Mouse (Mus musculus) myocyte (in vitro differentiated cells): Measurements from ENCODE around the gene Atxn2. TPM values are rescaled to one million over a fixed set of nuclear protein-coding genes. Genes with fewer than 3 reads are reported as not detected.

Source experiments
- H3K27me3 ChIP-seq: one replicate; pipeline ENCODE4 v1.6.1; 2011; ENCODE audit not compliant: control insufficient read depth, insufficient read depth, insufficient read length
- H3K36me3 ChIP-seq: one replicate; pipeline ENCODE4 v1.6.1; 2011; ENCODE audit not compliant: control insufficient read depth, insufficient read depth
- H3K4me2 ChIP-seq: one replicate; pipeline ENCODE4 v1.6.1; 2011; ENCODE audit warnings: low read depth, control low read depth
- H3K4me3 ChIP-seq: one replicate; pipeline ENCODE4 v1.5.1; 2011; ENCODE audit warnings: mild to moderate bottlenecking, control low read depth, moderate library complexity
- H3K79me2 ChIP-seq: one replicate; pipeline ENCODE4 v1.6.1; 2011; ENCODE audit not compliant: control insufficient read depth, insufficient read depth
- H3ac ChIP-seq: one replicate; pipeline ENCODE4 v1.6.1; 2011; ENCODE audit not compliant: control insufficient read depth, insufficient read length
- CEBPB ChIP-seq: IDR thresholded peaks from 2 replicates; pipeline ENCODE4 v1.6.1; 2011; ENCODE audit warnings: mild to moderate bottlenecking, moderate library complexity; ENCODE audit not compliant: poor library complexity, insufficient read depth, severe bottlenecking
- E2F4 ChIP-seq: IDR thresholded peaks from one replicate; pipeline ENCODE4 v1.6.1; 2011; ENCODE audit warnings: mild to moderate bottlenecking, control low read depth, moderate library complexity; ENCODE audit not compliant: insufficient read depth
- MAX ChIP-seq: IDR thresholded peaks from one replicate; pipeline ENCODE4 v1.6.1; 2011; ENCODE audit warnings: low read depth, mild to moderate bottlenecking, control low read depth
- MYOD1 ChIP-seq, 3 experiments: IDR thresholded peaks; one replicate each; pipeline ENCODE4 v1.6.1; 2011; ENCODE audit warnings: control low read depth in 2 of 3, low read depth in 2 of 3, mild to moderate bottlenecking in 2 of 3, moderate library complexity in 1 of 3; ENCODE audit not compliant: insufficient read length in 2 of 3, control insufficient read depth in 1 of 3
- MYOG ChIP-seq, 3 experiments: IDR thresholded peaks; one replicate each; pipeline ENCODE4 v1.6.1; 2011; ENCODE audit warnings: control low read depth in 2 of 3, low read depth in 2 of 3, mild to moderate bottlenecking in 2 of 3; ENCODE audit not compliant: insufficient read length in 2 of 3, control insufficient read depth in 1 of 3, insufficient read depth in 1 of 3
- POLR2A ChIP-seq: IDR thresholded peaks from one replicate; pipeline ENCODE4 v1.6.1; 2011; ENCODE audit warnings: low read depth, mild to moderate bottlenecking, control low read depth, moderate library complexity; ENCODE audit not compliant: insufficient read length
- POLR2AphosphoS2 ChIP-seq: IDR thresholded peaks from one replicate; pipeline ENCODE4 v1.6.1; 2011; ENCODE audit warnings: low read depth, control low read depth; ENCODE audit not compliant: insufficient read length
- REST ChIP-seq: IDR thresholded peaks from one replicate; pipeline ENCODE4 v1.6.1; 2011; ENCODE audit warnings: mild to moderate bottlenecking, control low read depth, moderate library complexity; ENCODE audit not compliant: insufficient read depth, insufficient read length
- SRF ChIP-seq: IDR thresholded peaks from one replicate; pipeline ENCODE4 v1.6.1; 2011; ENCODE audit warnings: low read depth; ENCODE audit not compliant: control insufficient read depth, insufficient read length
- TCF12 ChIP-seq: IDR thresholded peaks from one replicate; pipeline ENCODE4 v1.6.1; 2011; ENCODE audit warnings: mild to moderate bottlenecking, control low read depth; ENCODE audit not compliant: poor library complexity, insufficient read depth, severe bottlenecking
- TCF3 ChIP-seq: IDR thresholded peaks from one replicate; pipeline ENCODE4 v1.6.1; 2011; ENCODE audit warnings: low read depth, control low read depth; ENCODE audit not compliant: insufficient read length
- USF1 ChIP-seq: IDR thresholded peaks from one replicate; pipeline ENCODE4 v1.6.1; 2011; ENCODE audit warnings: low read depth, mild to moderate bottlenecking, control low read depth, moderate library complexity
- polyA plus RNA-seq: library from polyadenylated mRNA; unstranded; fragments of >200 nt; fragmentation: generic; extraction: Trizol; gene quantifications from one replicate; pipeline ENCODE4 v1.2.1, GENCODE M21; 2012; ENCODE audit warnings: missing spikeins

Atxn2 gene
- polyA plus RNA-seq, 1 experiment: 95.3 TPM

DNA sequence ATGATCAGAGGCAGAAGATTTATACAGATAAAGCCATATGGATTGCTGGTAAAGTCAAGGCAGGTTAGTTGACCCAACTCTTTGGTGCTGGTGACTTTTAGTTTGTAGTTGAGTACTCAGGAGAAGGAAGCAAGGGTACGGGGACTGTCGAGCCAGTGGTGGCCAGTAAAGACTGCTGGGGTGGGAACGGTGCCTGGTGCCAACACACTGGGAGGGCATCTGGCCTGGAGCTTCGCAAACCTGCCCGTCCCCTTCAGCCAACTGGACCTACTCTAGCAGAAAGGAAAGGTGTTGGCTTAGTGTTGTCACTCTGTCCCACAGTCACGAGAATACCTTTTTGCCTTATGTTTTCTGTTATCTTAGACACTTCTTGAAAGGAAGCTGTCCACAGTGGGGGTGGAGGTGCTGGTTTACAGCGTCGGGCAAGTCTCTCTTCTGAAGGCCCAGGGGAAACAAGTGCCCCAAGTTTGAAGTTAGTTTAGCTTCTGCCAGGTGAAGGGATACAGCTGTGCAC, 104.8 kb downstream of the Atxn2 start:
- peaks cover 69% of the 10 kb centered on the region for H3K36me3 ChIP-seq
- no peak overlapping the region for H3K4me2 ChIP-seq
- H3K4me3 ChIP-seq: no peak overlapping the region
- no peaks in the 10 kb centered on the region for H3K27me3 ChIP-seq
- H3K79me2 ChIP-seq: peaks cover 7% of the 10 kb centered on the region
- no peak overlapping the region for H3ac ChIP-seq
- no peak for TF ChIP-seq E2F4
- no peak for TF ChIP-seq TCF3
- no peak for TF ChIP-seq USF1
- TF ChIP-seq REST: no peak
- peak; percentile 40 for TF ChIP-seq POLR2A
- no peak for TF ChIP-seq MYOG (IDR thresholded peaks at IDR 0.05; ENCODE audit: control insufficient read depth in 1 of 3, insufficient read depth in 1 of 3, insufficient read length in 2 of 3, low read depth in 2 of 3)
- TF ChIP-seq MYOD1 (IDR thresholded peaks at IDR 0.05; ENCODE audit: control insufficient read depth in 1 of 3, insufficient read length in 2 of 3, low read depth in 2 of 3): no peak
- TF ChIP-seq SRF: no peak
- TF ChIP-seq POLR2AphosphoS2: peak; percentile 89

- Histone ChIP-seq H3K27me3 (no peaks in the 10 kb centered on the region), H3K4me2 (no peak overlapping the region), H3K79me2 (peaks cover 11% of the 10 kb centered on the region), H3ac (no peak overlapping the region), H3K36me3 (peaks cover 73% of the 10 kb centered on the region), H3K4me3 (no peak overlapping the region)
- TF ChIP-seq POLR2A (peak; percentile 12), USF1 (no peak), POLR2AphosphoS2 (peak; percentile 12)
Observed at GRCm38 (mm10) chr5:121816611-121817010, 105.5 kb downstream of the Atxn2 start.

- TF ChIP-seq POLR2A (peak; percentile 30), POLR2AphosphoS2 (peak; percentile 44), E2F4 (no peak)
- Histone ChIP-seq H3K4me3 (no peak overlapping the region), H3ac (no peak overlapping the region), H3K4me2 (no peak overlapping the region), H3K27me3 (no peaks in the 10 kb centered on the region), H3K79me2 (peaks cover 21% of the 10 kb centered on the region), H3K36me3 (peaks cover 65% of the 10 kb centered on the region)
Observed at GRCm38 (mm10) chr5:121817551-121817950, 106.4 kb downstream of the Atxn2 start.

DNA sequence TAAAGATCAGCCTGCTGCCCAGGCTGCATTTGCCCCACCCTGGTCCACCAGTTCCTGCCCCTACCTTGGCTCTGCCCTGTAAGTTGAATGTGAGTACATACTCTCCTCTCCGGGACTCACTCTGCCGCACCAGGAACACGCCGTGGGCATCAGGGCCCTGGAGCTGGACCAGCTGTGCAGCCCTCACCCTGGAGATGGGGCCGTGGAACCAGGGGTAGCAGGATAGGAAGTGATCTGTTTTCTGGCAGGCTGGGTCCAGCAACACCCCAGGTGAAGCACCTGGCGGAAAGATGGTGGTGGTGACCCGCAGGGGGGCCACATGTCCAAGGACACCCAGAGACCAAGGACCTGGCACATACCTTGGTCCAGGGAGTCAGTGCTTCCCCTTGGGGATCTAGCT, 107.3 kb downstream of the Atxn2 start:
- Histone ChIP-seq H3ac (no peak overlapping the region), H3K4me2 (no peak overlapping the region)
- TF ChIP-seq POLR2A (peak; percentile 29), POLR2AphosphoS2 (no peak), TCF3 (no peak), USF1 (no peak), REST (no peak), CEBPB (no peak), MYOD1 (IDR thresholded peaks at IDR 0.05; ENCODE audit: control insufficient read depth in 1 of 3, insufficient read length in 2 of 3, low read depth in 2 of 3) (no peak)

GRCm38 (mm10) chr5:121818862-121819261, 107.7 kb downstream of the Atxn2 start:
- Histone ChIP-seq H3K4me2 (no peak overlapping the region), H3K36me3 (peaks cover 54% of the 10 kb centered on the region), H3K79me2 (peaks cover 34% of the 10 kb centered on the region), H3ac (no peak overlapping the region), H3K27me3 (no peaks in the 10 kb centered on the region), H3K4me3 (no peak overlapping the region)
- TF ChIP-seq REST: no peak
- no peak for TF ChIP-seq MAX
- no peak for TF ChIP-seq POLR2A
- no peak for TF ChIP-seq E2F4
- no peak for TF ChIP-seq SRF
- no peak for TF ChIP-seq TCF12
- TF ChIP-seq POLR2AphosphoS2: no peak
- no peak for TF ChIP-seq USF1
- no peak for TF ChIP-seq MYOG (IDR thresholded peaks at IDR 0.05; ENCODE audit: control insufficient read depth in 1 of 3, insufficient read depth in 1 of 3, insufficient read length in 2 of 3, low read depth in 2 of 3)
- no peak for TF ChIP-seq CEBPB
- TF ChIP-seq TCF3: no peak
- TF ChIP-seq MYOD1 (IDR thresholded peaks at IDR 0.05; ENCODE audit: control insufficient read depth in 1 of 3, insufficient read length in 2 of 3, low read depth in 2 of 3): no peak

More for the DNA sequence above, 107.3 kb downstream of the Atxn2 start:
- peaks cover 59% of the 10 kb centered on the region for H3K36me3 ChIP-seq
- H3K4me3 ChIP-seq: no peak overlapping the region
- peaks cover 29% of the 10 kb centered on the region for H3K79me2 ChIP-seq
- no peaks in the 10 kb centered on the region for H3K27me3 ChIP-seq

DNA sequence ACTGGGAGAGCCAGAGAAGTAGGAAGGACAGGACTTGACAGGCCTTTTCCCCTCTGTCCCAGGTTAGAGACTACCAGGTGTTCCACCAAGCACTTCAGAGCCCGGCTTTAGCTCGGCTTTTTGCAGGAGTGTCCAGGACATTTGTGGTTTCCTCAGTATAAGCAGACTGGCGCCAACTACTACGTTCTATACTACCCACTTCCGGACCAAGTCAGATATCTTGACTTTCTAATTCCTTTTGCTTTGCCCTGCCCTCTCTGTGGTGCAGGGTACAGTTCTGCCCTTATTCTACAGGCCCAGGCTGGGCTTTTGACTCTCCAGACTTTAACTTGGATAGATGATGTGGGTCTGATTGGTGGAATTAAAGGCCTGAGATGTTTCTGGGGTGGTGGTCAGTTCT, 108.4 kb downstream of the Atxn2 start:
- TF ChIP-seq MAX: no peak
- TF ChIP-seq REST: no peak
- TF ChIP-seq TCF3: no peak
- no peak for TF ChIP-seq USF1
- TF ChIP-seq MYOD1 (IDR thresholded peaks at IDR 0.05; ENCODE audit: control insufficient read depth in 1 of 3, insufficient read length in 2 of 3, low read depth in 2 of 3): no peak
- no peak for TF ChIP-seq SRF
- TF ChIP-seq MYOG (IDR thresholded peaks at IDR 0.05; ENCODE audit: control insufficient read depth in 1 of 3, insufficient read depth in 1 of 3, insufficient read length in 2 of 3, low read depth in 2 of 3): no peak
- Histone ChIP-seq H3ac (no peak overlapping the region), H3K4me2 (no peak overlapping the region), H3K4me3 (no peak overlapping the region), H3K36me3 (peaks cover 49% of the 10 kb centered on the region), H3K79me2 (peaks cover 41% of the 10 kb centered on the region), H3K27me3 (no peaks in the 10 kb centered on the region)
